Mouse (Mus musculus) ES-E14 (cell line): ENCODE data around the gene Slamf6.

Source experiments
- HCFC1 ChIP-seq: IDR thresholded peaks from 2 replicates; pipeline ENCODE4 v1.6.1; 2012; ENCODE audit warnings: low read length, inconsistent platforms, borderline replicate concordance; ENCODE audit not compliant: insufficient read depth
- MAFK ChIP-seq: IDR thresholded peaks from 2 replicates; pipeline ENCODE4 v1.6.1; 2014; ENCODE audit warnings: mild to moderate bottlenecking, low read depth, low read length, inconsistent platforms; ENCODE audit not compliant: insufficient read depth
- ZC3H11A ChIP-seq: IDR thresholded peaks from 2 replicates; pipeline ENCODE4 v1.6.1; 2012; ENCODE audit warnings: low read depth, mild to moderate bottlenecking, inconsistent platforms, low read length, borderline replicate concordance

- no peak for TF ChIP-seq HCFC1
- no peak for TF ChIP-seq MAFK
- no peak for TF ChIP-seq ZC3H11A
Observed at GRCm38 (mm10) chr1:171961704-171962103, 44.4 kb downstream of the Slamf6 start.
